Mouse (Mus musculus) megakaryocyte, adult 5-6 weeks (primary cell): Measurements from ENCODE around the gene Apbb1ip. TPM values are rescaled to one million over a fixed set of nuclear protein-coding genes. Genes with fewer than 3 reads are reported as not detected.

Experiments
- ATAC-seq: 2 replicates; pipeline ENCODE4 v1.8.0; 2016; ENCODE audit warnings: mild to moderate bottlenecking, inconsistent platforms; ENCODE audit not compliant: poor library complexity, severe bottlenecking
- total RNA-seq, 2 experiments: library from RNA; stranded (forward) in 1 of 2; stranded (reverse) in 1 of 2; fragments of 153-499, 151-499 nt in 1 of 2; fragments of 221-1000, 200-1000 nt in 1 of 2; gene quantifications; 2 replicates each; pipeline versions ENCODE4 v1.2.3 to v1.2.4; 2015 to 2017

Apbb1ip gene
- total RNA-seq (2015) (194 and 206 TPM in 2 replicates), total RNA-seq (2017) (27.6 and 49.7 TPM in 2 replicates)

GRCm38 (mm10) chr2:22773549-22774180, at the start of gene Apbb1ip:
TSS of gene Apbb1ip (plus strand) at chr2:22774094.
- peak; percentile 71 for ATAC-seq

- ATAC-seq, result peak; percentile 79
These were observed 46.8 kb upstream of the Apbb1ip start for GRCm38 (mm10) chr2:22727113-22727512.

GRCm38 (mm10) chr2:22736134-22736533, 37.8 kb upstream of the Apbb1ip start:
- no peak for ATAC-seq

GRCm38 (mm10) chr2:22739369-22739768, 34.5 kb upstream of the Apbb1ip start:
- no peak for ATAC-seq

- ATAC-seq, result no peak
These were observed 33.5 kb upstream of the Apbb1ip start for GRCm38 (mm10) chr2:22740441-22740840.

- no peak for ATAC-seq
These were observed 32.7 kb upstream of the Apbb1ip start for GRCm38 (mm10) chr2:22741222-22741621.

GRCm38 (mm10) chr2:22744121-22744761, 29.7 kb upstream of the Apbb1ip start:
- no peak; the same call in none of the 2 replicates for ATAC-seq

- ATAC-seq, result no peak
These were observed 29.0 kb upstream of the Apbb1ip start for GRCm38 (mm10) chr2:22744876-22745275.

- peak; percentile 81 for ATAC-seq
These were observed 27.1 kb upstream of the Apbb1ip start for GRCm38 (mm10) chr2:22746785-22747184.

GRCm38 (mm10) chr2:22747941-22748340, 26.0 kb upstream of the Apbb1ip start:
- peak; percentile 60 for ATAC-seq

GRCm38 (mm10) chr2:22749761-22750160, 24.1 kb upstream of the Apbb1ip start:
- ATAC-seq, result peak; percentile 54

- ATAC-seq, result peak; percentile 39
These were observed 21.4 kb upstream of the Apbb1ip start for GRCm38 (mm10) chr2:22752492-22752891.

GRCm38 (mm10) chr2:22753461-22754075, 20.3 kb upstream of the Apbb1ip start:
- no peak for ATAC-seq

GRCm38 (mm10) chr2:22754222-22754824, 19.6 kb upstream of the Apbb1ip start:
- no peak for ATAC-seq

- peak; percentile 50 for ATAC-seq
These were observed 18.3 kb upstream of the Apbb1ip start for GRCm38 (mm10) chr2:22755561-22755960.

GRCm38 (mm10) chr2:22758310-22758972, 15.5 kb upstream of the Apbb1ip start:
- peak; percentile 84 for ATAC-seq

- ATAC-seq, result no peak
These were observed 13.4 kb upstream of the Apbb1ip start for GRCm38 (mm10) chr2:22760452-22760851.

- ATAC-seq, result no peak
These were observed 12.8 kb upstream of the Apbb1ip start for GRCm38 (mm10) chr2:22761103-22761521.

- no peak for ATAC-seq
These were observed 9.0 kb upstream of the Apbb1ip start for GRCm38 (mm10) chr2:22764774-22765387.

GRCm38 (mm10) chr2:22771311-22771710, 2.6 kb upstream of the Apbb1ip start:
- no peak for ATAC-seq
